Comparison of ENCODE assay signal across 9 mouse cellular contexts in genomic region chr5:123134875-123135382, GRCm38 (mm10). TPM values are rescaled to one million over a fixed set of nuclear protein-coding genes. Genes with fewer than 3 reads are reported as not detected.
A peak's percentile ranks its signal among the peaks of the same experiment; 100 is the strongest.
DNase-seq lines count a peak whose midpoint lies in the region; ATAC-seq and TF ChIP-seq lines count a peak whose summit lies in the region.
"Had no signal": no experiment of that assay in that cellular context is flagged by ENCODE, and none has a peak within 500 bp of the region (broad histone marks: within the 10 kb centered on the region; RNA-seq: fewer than 3 reads in every experiment).

No protein-coding gene starts in this region.

- H3K27me3 ChIP-seq in heart, embryonic 11.5 days (ENCODE audit: control insufficient read depth, insufficient read depth, low read length) = no peaks in the 10 kb centered on the region
- no peaks in the 10 kb centered on the region for H3K27me3 ChIP-seq in ES-Bruce4 (ENCODE audit: control insufficient read depth, insufficient read depth, low read length, poor library complexity, severe bottlenecking)
- no peaks in the 10 kb centered on the region for H3K27me3 ChIP-seq in forebrain, postnatal 0 days (ENCODE audit: insufficient read depth, low read length)
- H3K27me3 ChIP-seq in lung, postnatal 0 days (replicated peaks; ENCODE audit: insufficient read depth, low read length) = no peaks in the 10 kb centered on the region

- no peaks in the 10 kb centered on the region for H3K36me3 ChIP-seq in heart, embryonic 11.5 days (ENCODE audit: control insufficient read depth, insufficient read depth, low read length)
- no peaks in the 10 kb centered on the region for H3K36me3 ChIP-seq in ES-Bruce4 (ENCODE audit: control insufficient read depth, insufficient read depth, low read length, poor library complexity, severe bottlenecking)
- H3K36me3 ChIP-seq in forebrain, postnatal 0 days (ENCODE audit: insufficient read depth) = no peaks in the 10 kb centered on the region
- H3K36me3 ChIP-seq in lung, postnatal 0 days (ENCODE audit: insufficient read depth, low read length) = no peaks in the 10 kb centered on the region

- TF ChIP-seq POLR2A in ES-Bruce4 (IDR thresholded peaks at IDR 0.05; ENCODE audit: insufficient read depth, low read length) = no peak

- peak overlapping the region; percentile 100 for H3K4me2 ChIP-seq in heart, embryonic 11.5 days
- peak overlapping the region; percentile 97 for H3K4me2 ChIP-seq in forebrain, postnatal 0 days (ENCODE audit: low read depth)
- peak overlapping the region; percentile 99 for H3K4me2 ChIP-seq in lung, postnatal 0 days (replicated peaks; ENCODE audit: low read depth, low read length)

- DNase-seq in heart, postnatal 10 days = no peak
- peak; percentile 18 for DNase-seq in forebrain, postnatal 0 days
- no peak for DNase-seq in lung, postnatal 0 days (ENCODE audit: low spot score)
- no peak for DNase-seq in adrenal gland, adult (ENCODE audit: inconsistent age in 2 of 2, low spot score in 1 of 2)
- DNase-seq in layer of hippocampus, adult 9-10 months (ENCODE audit: low spot score) = no peak
- DNase-seq in thymus, postnatal 36 days = no peak

- peak overlapping the region; percentile 100 for H3K9ac ChIP-seq in heart, embryonic 11.5 days (ENCODE audit: low read depth, low read length)
- peak overlapping the region; percentile 82 for H3K9ac ChIP-seq in ES-Bruce4 (ENCODE audit: low read depth, poor library complexity, severe bottlenecking)
- peak overlapping the region; percentile 100 for H3K9ac ChIP-seq in forebrain, postnatal 0 days
- peak overlapping the region; percentile 6 for H3K9ac ChIP-seq in lung, postnatal 0 days (replicated peaks; ENCODE audit: low read depth)

- peak; percentile 53; the same call in 1 of the 2 replicates for TF ChIP-seq EP300 in ES-Bruce4 (IDR thresholded peaks at IDR 0.05; ENCODE audit: insufficient read depth, low read depth, low read length)
- TF ChIP-seq EP300 in lung, postnatal 0 days (IDR thresholded peaks at IDR 0.05) = no peak

- intact Hi-C loops in heart, postnatal 10 days (cut with DNase I) = loop anchor here (1.0 kb wide), 1 partner anchor 8 kb away; no protein-coding TSS in a partner anchor

- H3K4me3 ChIP-seq in heart, embryonic 11.5 days (ENCODE audit: low read depth, low read length) = peak overlapping the region; percentile 92
- peak overlapping the region; percentile 63 for H3K4me3 ChIP-seq in ES-Bruce4 (ENCODE audit: low read depth, low read length)
- H3K4me3 ChIP-seq in forebrain, postnatal 0 days (ENCODE audit: low read depth, low read length) = peak overlapping the region; percentile 85
- peak overlapping the region; percentile 34; the same call in 1 of the 2 replicates for H3K4me3 ChIP-seq in lung, postnatal 0 days (ENCODE audit: low read depth, low read length)

- WGBS in heart, embryonic 11.5 days (ENCODE audit: insufficient replicate concordance) = 14% methylated on average over 8 of the region's 8 CpGs
- 17% methylated on average over 8 of the region's 8 CpGs for WGBS in forebrain, postnatal 0 days
- 19% methylated on average over 8 of the region's 8 CpGs for WGBS in lung, postnatal 0 days

- H3K4me1 ChIP-seq in heart, embryonic 11.5 days (ENCODE audit: control insufficient read depth, insufficient read depth, low read length) = peaks cover 69% of the 10 kb centered on the region
- peaks cover 1% of the 10 kb centered on the region for H3K4me1 ChIP-seq in ES-Bruce4 (ENCODE audit: control insufficient read depth, insufficient read depth, low read length)
- peaks cover 22% of the 10 kb centered on the region for H3K4me1 ChIP-seq in forebrain, postnatal 0 days (ENCODE audit: insufficient read depth)
- H3K4me1 ChIP-seq in lung, postnatal 0 days (ENCODE audit: insufficient read depth, low read depth, low read length) = peaks cover 42% of the 10 kb centered on the region

- no peak for TF ChIP-seq CTCF in ES-Bruce4 (IDR thresholded peaks at IDR 0.05; ENCODE audit: low read depth, low read length)
- TF ChIP-seq CTCF in forebrain, postnatal 0 days (IDR thresholded peaks at IDR 0.05; ENCODE audit: low read depth) = no peak
- no peak for TF ChIP-seq CTCF in lung, postnatal 0 days (IDR thresholded peaks at IDR 0.05)

- no peak for ATAC-seq in heart, embryonic 11.5 days (replicated peaks; ENCODE audit: insufficient number of reproducible peaks, low FRiP score, low TSS enrichment)
- no peak for ATAC-seq in forebrain, postnatal 0 days
- no peak for ATAC-seq in lung, postnatal 0 days

- H3K27ac ChIP-seq in heart, embryonic 11.5 days (ENCODE audit: low read depth, low read length) = peak overlapping the region; percentile 100
- peak overlapping the region; percentile 99 for H3K27ac ChIP-seq in ES-Bruce4 (ENCODE audit: insufficient read depth, low read length)
- H3K27ac ChIP-seq in forebrain, postnatal 0 days (ENCODE audit: low read depth, low read length) = peak overlapping the region; percentile 100
- peak overlapping the region; percentile 100 for H3K27ac ChIP-seq in lung, postnatal 0 days (ENCODE audit: low read length)

- H3K9me3 ChIP-seq in heart, embryonic 11.5 days (replicated peaks; ENCODE audit: control insufficient read depth, low read length) = no peaks in the 10 kb centered on the region
- no peaks in the 10 kb centered on the region for H3K9me3 ChIP-seq in ES-Bruce4 (replicated peaks; ENCODE audit: control insufficient read depth, insufficient read depth, low read length, poor library complexity, severe bottlenecking)
- no peaks in the 10 kb centered on the region for H3K9me3 ChIP-seq in forebrain, postnatal 0 days (ENCODE audit: low read length)
- no peaks in the 10 kb centered on the region for H3K9me3 ChIP-seq in lung, postnatal 0 days (ENCODE audit: low read length)

RNA-seq across cellular contexts. Expression of gene Rhof, which starts 2.4 kb away (rescaled TPM):
- 1.4 and 1.7 TPM in 2 replicates for polyA plus RNA-seq in heart, embryonic 11.5 days (2014; fragmentation: Nextera tagmentation; extraction: Ambion mirVana)
- total RNA-seq in heart, postnatal 10 days (2021) = under 1 TPM; 0.64 to 0.77 TPM
- polyA plus RNA-seq in ES-Bruce4 (2011; ENCODE audit: insufficient read depth, insufficient read length, low read depth, missing spikeins) = 1.6 and 2.0 TPM in 2 replicates
- total RNA-seq in forebrain, postnatal 0 days (2014; rRNA removed) = 25.3 and 27.0 TPM in 2 replicates
- polyA plus RNA-seq in forebrain, postnatal 0 days (2015; fragmentation: Nextera tagmentation; extraction: Ambion mirVana) = 36.9 and 38.7 TPM in 2 replicates
- polyA plus RNA-seq in lung, postnatal 0 days (2015; fragmentation: Nextera tagmentation; extraction: Ambion mirVana) = 12.4 and 16.8 TPM in 2 replicates

RNA-seq across cellular contexts. Expression of gene Setd1b, which starts 7.1 kb away (rescaled TPM):
- polyA plus RNA-seq in heart, embryonic 11.5 days (2014; fragmentation: Nextera tagmentation; extraction: Ambion mirVana) = 6.4 and 8.0 TPM in 2 replicates
- 10 to 100 TPM; 19.6 to 22.1 TPM for total RNA-seq in heart, postnatal 10 days (2021)
- polyA plus RNA-seq in ES-Bruce4 (2011; ENCODE audit: insufficient read depth, insufficient read length, low read depth, missing spikeins) = 8.6 and 11.3 TPM in 2 replicates
- 3.9 and 5.6 TPM in 2 replicates for total RNA-seq in forebrain, postnatal 0 days (2014; rRNA removed)
- polyA plus RNA-seq in forebrain, postnatal 0 days (2015; fragmentation: Nextera tagmentation; extraction: Ambion mirVana) = 5.1 and 7.6 TPM in 2 replicates
- polyA plus RNA-seq in lung, postnatal 0 days (2015; fragmentation: Nextera tagmentation; extraction: Ambion mirVana) = 6.2 and 7.2 TPM in 2 replicates

RNA-seq across cellular contexts. Expression of gene Psmd9, which starts 34.3 kb away (rescaled TPM):
- 59.5 and 66.7 TPM in 2 replicates for polyA plus RNA-seq in heart, embryonic 11.5 days (2014; fragmentation: Nextera tagmentation; extraction: Ambion mirVana)
- total RNA-seq in heart, postnatal 10 days (2021) = 10 to 100 TPM; 20.5 to 24.6 TPM
- polyA plus RNA-seq in ES-Bruce4 (2011; ENCODE audit: insufficient read depth, insufficient read length, low read depth, missing spikeins) = 24.8 TPM in 2 replicates
- 37.4 and 39.5 TPM in 2 replicates for total RNA-seq in forebrain, postnatal 0 days (2014; rRNA removed)
- polyA plus RNA-seq in forebrain, postnatal 0 days (2015; fragmentation: Nextera tagmentation; extraction: Ambion mirVana) = 72.3 and 79.4 TPM in 2 replicates
- 61.3 and 62.0 TPM in 2 replicates for polyA plus RNA-seq in lung, postnatal 0 days (2015; fragmentation: Nextera tagmentation; extraction: Ambion mirVana)

RNA-seq across cellular contexts. Expression of gene Hpd, which starts 47.6 kb away (rescaled TPM):
- not detected in 2 replicates for polyA plus RNA-seq in heart, embryonic 11.5 days (2014; fragmentation: Nextera tagmentation; extraction: Ambion mirVana)
- not detected for total RNA-seq in heart, postnatal 10 days (2021)
- not detected in 2 replicates for polyA plus RNA-seq in ES-Bruce4 (2011; ENCODE audit: insufficient read depth, insufficient read length, low read depth, missing spikeins)
- total RNA-seq in forebrain, postnatal 0 days (2014; rRNA removed) = not detected in 2 replicates
- not detected in 2 replicates for polyA plus RNA-seq in forebrain, postnatal 0 days (2015; fragmentation: Nextera tagmentation; extraction: Ambion mirVana)
- 0.19 TPM in 1 of 2 replicates, not detected in the other for polyA plus RNA-seq in lung, postnatal 0 days (2015; fragmentation: Nextera tagmentation; extraction: Ambion mirVana)
- total RNA-seq: common myeloid progenitor, adult 5-6 weeks had no signal

Comparison
In these comparisons a context has a peak if more than half of its experiments do, and no peak if none do; other contexts are left out.
1. H3K4me3 ChIP-seq: peak in every context shown above with its lines; median percentile 92 in heart, embryonic 11.5 days; 85 in forebrain, postnatal 0 days; 63 in ES-Bruce4; 34 in lung, postnatal 0 days.
2. H3K9ac ChIP-seq: peak in every context shown above with its lines; median percentile 100 in heart, embryonic 11.5 days; 100 in forebrain, postnatal 0 days; 82 in ES-Bruce4; 6 in lung, postnatal 0 days.